Mouse (Mus musculus): Measurements from ENCODE around the gene Mertk.

GRCm38 (mm10) chr2:128726626-128727025 lies 27.9 kb downstream of the Mertk start:
- TF ChIP-seq POLR2A (IDR thresholded peaks at IDR 0.05; ENCODE audit: low read depth, low read length), result no peak
- TF ChIP-seq CTCF (IDR thresholded peaks at IDR 0.05; ENCODE audit: borderline replicate concordance, insufficient read depth, low read length), result no peak

All from embryonic fibroblast, embryonic 13.5 days (primary cell).